Mouse (Mus musculus): ENCODE measurements around the gene Tspan31.

Gene Tspan31

DNA sequence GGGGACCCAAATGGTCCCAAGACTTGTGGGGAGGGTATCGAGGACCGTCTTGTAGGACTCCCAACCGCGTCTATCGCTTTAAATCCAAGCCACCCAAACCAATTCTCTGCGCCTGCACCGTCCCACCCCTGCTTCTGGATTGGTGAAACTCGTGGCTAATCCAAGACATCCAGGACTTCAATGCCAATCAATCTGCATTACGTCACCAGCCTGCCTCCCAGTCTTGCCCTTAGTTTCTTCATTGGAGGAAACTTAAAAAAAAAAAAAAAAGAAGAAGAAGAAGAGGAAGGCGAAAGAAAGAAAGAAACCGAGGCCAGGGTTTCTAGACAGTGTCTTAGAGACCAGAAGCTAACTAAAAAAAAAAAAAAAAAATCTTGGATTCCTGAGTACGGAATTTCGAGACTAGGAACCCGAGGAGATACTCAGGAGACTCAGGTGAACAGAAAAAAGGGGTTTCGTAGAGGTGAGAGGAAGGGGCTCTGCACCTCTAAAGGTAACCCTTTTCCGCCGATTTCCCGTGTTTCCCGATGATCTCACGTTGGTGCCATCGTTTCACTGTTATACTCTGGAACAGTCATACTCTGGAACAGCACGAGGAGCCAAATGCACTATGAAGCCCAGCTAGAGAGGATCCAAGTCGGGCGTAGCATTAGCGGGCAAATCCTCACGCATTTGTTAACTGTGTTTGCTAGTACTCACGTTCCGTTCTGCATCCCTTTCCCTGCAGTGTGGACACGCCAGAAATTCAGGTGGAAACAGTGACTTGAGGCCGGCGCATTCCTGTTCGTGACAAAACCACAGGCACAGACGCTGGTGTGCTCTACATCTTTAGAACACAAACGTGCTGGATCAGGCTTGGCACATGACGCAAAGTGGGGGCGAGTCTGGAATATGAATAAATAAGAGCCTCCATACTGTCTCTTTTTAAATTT is at the start of gene Tspan31:
Gene Tspan31 (minus strand): TSS at position 75 of the 932 bp plus-strand sequence.
- DNase-seq (ENCODE audit: low spot score), result peak; percentile 95

- DNase-seq (ENCODE audit: low spot score), result no peak
Observed at GRCm38 (mm10) chr10:127119229-127119628, 49.2 kb upstream of the Tspan31 start.

- DNase-seq (ENCODE audit: low spot score), result no peak
Observed at GRCm38 (mm10) chr10:127118470-127118869, 48.4 kb upstream of the Tspan31 start.

GRCm38 (mm10) chr10:127115068-127115467 is 45.0 kb upstream of the Tspan31 start:
- no peak for DNase-seq (ENCODE audit: low spot score)

DNA sequence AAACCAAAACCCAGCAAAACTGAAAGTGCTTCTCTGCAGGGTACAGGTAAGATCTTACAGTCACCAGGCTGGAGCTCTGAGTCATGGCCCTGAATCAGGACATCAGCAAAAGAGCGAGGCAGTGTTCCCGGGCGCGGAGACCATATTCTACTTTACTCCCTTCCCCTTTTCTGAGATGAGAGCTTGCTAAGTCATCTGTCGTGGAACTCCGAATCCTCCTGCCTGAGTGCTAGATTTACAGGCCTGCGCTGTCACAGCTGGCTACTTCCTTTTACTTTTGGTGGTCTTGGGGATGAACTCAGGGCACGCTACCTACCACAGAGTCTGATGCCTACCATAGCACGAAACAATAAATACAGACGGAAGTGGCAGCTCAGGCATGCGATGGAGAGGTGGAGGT is 44.3 kb upstream of the Tspan31 start:
- no peak for DNase-seq (ENCODE audit: low spot score)

- no peak for DNase-seq (ENCODE audit: low spot score)
Observed at GRCm38 (mm10) chr10:127111001-127111887, 41.2 kb upstream of the Tspan31 start.

DNA sequence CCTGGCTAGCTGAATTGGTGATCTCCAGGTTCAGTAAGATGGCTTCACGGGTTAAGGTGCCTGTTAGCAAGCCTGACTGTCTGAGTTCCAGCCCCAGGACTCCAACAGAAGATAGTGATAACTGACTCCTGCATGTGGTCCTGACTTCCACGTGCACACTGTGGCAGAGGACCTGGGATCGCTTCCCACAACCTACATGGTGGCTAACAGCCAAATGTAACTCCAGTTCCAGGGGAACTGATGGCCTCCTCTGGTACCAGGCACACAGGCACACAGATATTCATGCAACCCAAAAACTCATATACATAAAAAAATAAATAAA is 38.2 kb upstream of the Tspan31 start:
- DNase-seq (ENCODE audit: low spot score), result no peak

GRCm38 (mm10) chr10:127107563-127108261 is 37.6 kb upstream of the Tspan31 start:
- DNase-seq (ENCODE audit: low spot score), result no peak

GRCm38 (mm10) chr10:127103631-127104030 is 33.6 kb upstream of the Tspan31 start:
- DNase-seq (ENCODE audit: low spot score), result no peak

DNA sequence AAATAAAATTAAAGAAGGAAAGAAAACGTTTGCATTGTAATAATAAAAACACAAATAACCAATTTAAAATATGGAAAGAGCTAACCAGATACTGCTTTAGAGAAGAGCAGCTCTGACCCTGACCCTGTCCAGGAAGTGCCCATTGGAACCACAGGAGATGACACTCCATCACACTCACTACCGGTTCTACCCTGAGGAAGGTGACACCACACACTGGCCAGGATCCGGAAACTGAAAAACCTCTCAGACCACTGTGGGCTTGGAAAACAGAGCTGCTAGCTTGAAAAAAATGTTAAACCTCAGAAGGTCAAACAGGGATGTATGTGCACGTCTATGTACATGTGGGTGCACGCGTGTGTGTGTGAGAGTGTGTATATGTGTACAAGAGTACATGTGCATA is 31.1 kb upstream of the Tspan31 start:
- DNase-seq (ENCODE audit: low spot score), result no peak

DNA sequence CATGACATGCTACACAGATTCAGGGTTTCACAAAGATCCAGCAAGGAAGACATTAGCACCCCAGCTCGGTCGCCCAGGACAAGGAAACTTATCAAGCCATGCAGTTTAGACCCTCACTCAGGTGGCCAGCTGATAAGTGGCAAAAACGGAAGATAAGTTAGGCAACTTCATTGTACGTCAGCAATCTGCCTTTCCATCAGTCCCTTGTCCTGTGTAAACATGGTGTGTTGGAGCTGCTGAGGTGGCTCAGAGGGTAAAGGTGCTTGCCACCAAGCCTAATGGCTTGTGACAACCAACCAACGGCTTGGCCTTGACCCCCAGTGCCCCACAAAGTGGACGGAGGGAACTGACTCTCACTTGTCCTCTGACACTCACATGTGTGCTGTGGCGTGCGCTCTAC is 30.4 kb upstream of the Tspan31 start:
- no peak for DNase-seq (ENCODE audit: low spot score)

DNA sequence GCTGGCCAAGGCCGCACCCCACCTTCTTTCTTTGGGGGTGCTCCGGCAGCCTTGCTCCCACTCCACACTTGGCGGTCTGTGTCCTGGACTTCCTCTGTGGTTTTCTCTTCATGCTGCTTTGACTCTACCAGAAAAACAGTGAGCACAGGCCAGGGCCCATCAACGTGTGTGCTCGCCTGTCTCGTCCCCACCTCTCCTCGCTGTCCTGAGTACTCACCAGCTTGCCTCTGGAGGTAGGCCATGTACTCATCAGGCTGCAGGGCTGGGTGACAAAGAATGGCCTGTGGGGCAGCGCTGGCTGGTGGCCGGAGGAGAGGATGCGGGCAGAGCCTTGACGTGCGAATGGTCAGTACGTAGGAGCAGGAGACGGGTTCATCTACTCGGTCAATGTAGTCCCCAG is 29.8 kb upstream of the Tspan31 start:
- no peak for DNase-seq (ENCODE audit: low spot score)

GRCm38 (mm10) chr10:127099191-127099590 is 29.1 kb upstream of the Tspan31 start:
- DNase-seq (ENCODE audit: low spot score), result no peak

GRCm38 (mm10) chr10:127098514-127098913 is 28.4 kb upstream of the Tspan31 start:
- DNase-seq (ENCODE audit: low spot score), result no peak

GRCm38 (mm10) chr10:127094382-127094802 is 24.3 kb upstream of the Tspan31 start:
- DNase-seq (ENCODE audit: low spot score), result no peak

DNA sequence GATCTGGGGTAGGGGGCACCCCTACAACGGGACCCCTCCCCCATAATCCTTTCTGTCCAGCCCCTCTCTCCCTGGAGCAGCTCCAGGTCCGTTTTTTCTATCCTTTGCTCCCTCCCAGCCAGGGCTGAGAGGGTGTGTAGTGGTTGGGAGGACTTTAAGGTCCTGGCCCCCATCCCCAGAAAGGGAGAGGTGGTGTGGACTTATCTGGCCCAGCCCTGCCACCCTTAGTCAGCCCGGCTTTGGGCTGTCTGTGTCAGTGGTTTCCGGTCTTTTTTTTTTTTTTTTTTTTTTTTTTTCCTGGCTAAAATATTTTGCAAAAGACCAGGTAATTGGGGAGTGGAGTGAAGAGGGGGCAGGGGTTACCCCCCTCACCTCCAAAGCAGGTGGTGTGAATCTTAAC is 22.7 kb upstream of the Tspan31 start:
- DNase-seq (ENCODE audit: low spot score), result no peak

GRCm38 (mm10) chr10:127091507-127092396 is 21.7 kb upstream of the Tspan31 start:
- no peak for DNase-seq (ENCODE audit: low spot score)

GRCm38 (mm10) chr10:127090560-127091411 is 20.7 kb upstream of the Tspan31 start:
- DNase-seq (ENCODE audit: low spot score), result no peak

DNA sequence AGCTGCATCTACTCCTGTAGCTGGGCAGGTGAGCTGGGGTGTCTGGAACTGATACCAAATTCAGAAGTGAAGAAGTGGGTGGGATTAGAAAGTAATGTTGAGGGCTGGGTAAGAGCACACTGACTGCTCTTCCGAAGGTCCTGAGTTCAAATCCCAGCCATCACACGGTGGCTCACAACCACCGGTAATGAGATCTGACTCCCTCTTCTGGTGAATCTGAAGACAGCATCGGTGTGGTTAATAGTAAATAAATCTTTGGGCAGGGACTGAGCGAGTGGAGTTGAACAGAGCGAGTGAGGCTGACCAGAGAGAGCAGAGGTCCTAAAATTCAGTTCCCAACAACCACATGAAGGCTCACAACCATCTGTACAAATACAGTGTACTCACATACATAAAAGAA is 15.6 kb upstream of the Tspan31 start:
- no peak for DNase-seq (ENCODE audit: low spot score)

- DNase-seq (ENCODE audit: low spot score), result no peak
Observed at GRCm38 (mm10) chr10:127085052-127085451, 15.0 kb upstream of the Tspan31 start.
